Mouse (Mus musculus): Measurements from ENCODE around the gene Arl6ip4. TPM values are rescaled to one million over a fixed set of nuclear protein-coding genes. Genes with fewer than 3 reads are reported as not detected.

The Arl6ip4 gene
- polyA plus RNA-seq, 1 experiment from 2014 or later = 87.7 TPM

- H3K36me3 ChIP-seq = peaks cover 18% of the 10 kb centered on the region
- H3K4me2 ChIP-seq = no peak overlapping the region
- WGBS = 94% methylated on average over 24 of the region's 24 CpGs
- no peak for ATAC-seq (ENCODE audit: low FRiP score)
- H3K9ac ChIP-seq (replicated peaks) = no peak overlapping the region
- H3K4me1 ChIP-seq = peaks cover 63% of the 10 kb centered on the region
- no peak overlapping the region for H3K4me3 ChIP-seq (replicated peaks)
- H3K27ac ChIP-seq (replicated peaks) = no peak overlapping the region
- H3K27me3 ChIP-seq (replicated peaks) = no peaks in the 10 kb centered on the region
- no peaks in the 10 kb centered on the region for H3K9me3 ChIP-seq (replicated peaks)
Measured at GRCm38 (mm10) chr5:124114276-124115025, 1.4 kb upstream of the Arl6ip4 start.

GRCm38 (mm10) chr5:124115531-124115930, 358 bp upstream of the Arl6ip4 start:
- Histone ChIP-seq H3K9ac (replicated peaks) (peak overlapping the region; percentile 92), H3K4me1 (peaks cover 63% of the 10 kb centered on the region), H3K4me3 (replicated peaks) (peak overlapping the region; percentile 69), H3K27ac (replicated peaks) (peak overlapping the region; percentile 83), H3K4me2 (peak overlapping the region; percentile 97), H3K9me3 (replicated peaks) (no peaks in the 10 kb centered on the region), H3K36me3 (peaks cover 28% of the 10 kb centered on the region), H3K27me3 (replicated peaks) (no peaks in the 10 kb centered on the region)
- no peak for ATAC-seq (ENCODE audit: low FRiP score)
- 22% methylated on average over 7 of the region's 7 CpGs for WGBS

GRCm38 (mm10) chr5:124119204-124119603, 3.3 kb downstream of the Arl6ip4 start:
- Histone ChIP-seq H3K9me3 (replicated peaks) (no peaks in the 10 kb centered on the region), H3K4me2 (no peak overlapping the region), H3K36me3 (peaks cover 62% of the 10 kb centered on the region), H3K27me3 (replicated peaks) (no peaks in the 10 kb centered on the region), H3K27ac (replicated peaks) (no peak overlapping the region), H3K4me3 (replicated peaks) (no peak overlapping the region), H3K9ac (replicated peaks) (no peak overlapping the region), H3K4me1 (peaks cover 40% of the 10 kb centered on the region)
- ATAC-seq (ENCODE audit: low FRiP score) = no peak
- WGBS = 77% methylated on average over 5 of the region's 5 CpGs

- H3K4me1 ChIP-seq = peaks cover 20% of the 10 kb centered on the region
- no peak overlapping the region for H3K4me2 ChIP-seq
- H3K9me3 ChIP-seq (replicated peaks) = no peaks in the 10 kb centered on the region
- no peaks in the 10 kb centered on the region for H3K27me3 ChIP-seq (replicated peaks)
- no peak overlapping the region for H3K4me3 ChIP-seq (replicated peaks)
- peaks cover 86% of the 10 kb centered on the region for H3K36me3 ChIP-seq
- H3K27ac ChIP-seq (replicated peaks) = no peak overlapping the region
- 92% methylated on average over 18 of the region's 18 CpGs for WGBS
- H3K9ac ChIP-seq (replicated peaks) = no peak overlapping the region
- no peak for ATAC-seq (ENCODE audit: low FRiP score)
Measured at GRCm38 (mm10) chr5:124122357-124122756, 6.5 kb downstream of the Arl6ip4 start.

- H3K9ac ChIP-seq (replicated peaks) = no peak overlapping the region
- WGBS = 93% methylated on average over 11 of the region's 11 CpGs
- H3K27me3 ChIP-seq (replicated peaks) = no peaks in the 10 kb centered on the region
- H3K27ac ChIP-seq (replicated peaks) = no peak overlapping the region
- no peak for ATAC-seq (ENCODE audit: low FRiP score)
- H3K36me3 ChIP-seq = peaks cover 86% of the 10 kb centered on the region
- H3K4me1 ChIP-seq = no peaks in the 10 kb centered on the region
- no peak overlapping the region for H3K4me3 ChIP-seq (replicated peaks)
- no peak overlapping the region for H3K4me2 ChIP-seq
- no peaks in the 10 kb centered on the region for H3K9me3 ChIP-seq (replicated peaks)
Measured at GRCm38 (mm10) chr5:124125093-124125492, 9.2 kb downstream of the Arl6ip4 start.

GRCm38 (mm10) chr5:124134261-124134660, 18.4 kb downstream of the Arl6ip4 start:
- no peak overlapping the region for H3K4me3 ChIP-seq (replicated peaks)
- H3K9me3 ChIP-seq (replicated peaks) = no peaks in the 10 kb centered on the region
- H3K4me1 ChIP-seq = peaks cover 5% of the 10 kb centered on the region; the same call in 1 of the 2 replicates
- H3K36me3 ChIP-seq = peaks cover 63% of the 10 kb centered on the region
- H3K4me2 ChIP-seq = no peak overlapping the region
- no peaks in the 10 kb centered on the region for H3K27me3 ChIP-seq (replicated peaks)
- no peak overlapping the region for H3K27ac ChIP-seq (replicated peaks)
- WGBS = 90% methylated on average over 5 of the region's 5 CpGs
- ATAC-seq (ENCODE audit: low FRiP score) = no peak
- no peak overlapping the region for H3K9ac ChIP-seq (replicated peaks)

- 70% methylated on average over 7 of the region's 7 CpGs for WGBS
- Histone ChIP-seq H3K27ac (replicated peaks) (no peak overlapping the region), H3K36me3 (peaks cover 46% of the 10 kb centered on the region), H3K4me2 (no peak overlapping the region), H3K9ac (replicated peaks) (no peak overlapping the region), H3K9me3 (replicated peaks) (no peaks in the 10 kb centered on the region), H3K4me1 (peaks cover 5% of the 10 kb centered on the region; the same call in 1 of the 2 replicates), H3K27me3 (replicated peaks) (no peaks in the 10 kb centered on the region), H3K4me3 (replicated peaks) (no peak overlapping the region)
- no peak for ATAC-seq (ENCODE audit: low FRiP score)
Measured at GRCm38 (mm10) chr5:124138066-124138465, 22.2 kb downstream of the Arl6ip4 start.

GRCm38 (mm10) chr5:124149028-124149427, 33.1 kb downstream of the Arl6ip4 start:
- WGBS = 61% methylated on average over 5 of the region's 5 CpGs
- Histone ChIP-seq H3K4me1 (no peaks in the 10 kb centered on the region), H3K36me3 (peaks cover 19% of the 10 kb centered on the region), H3K27ac (replicated peaks) (no peak overlapping the region), H3K9me3 (replicated peaks) (no peaks in the 10 kb centered on the region), H3K4me3 (replicated peaks) (no peak overlapping the region), H3K9ac (replicated peaks) (no peak overlapping the region), H3K27me3 (replicated peaks) (no peaks in the 10 kb centered on the region), H3K4me2 (no peak overlapping the region)
- no peak for ATAC-seq (ENCODE audit: low FRiP score)

- no peaks in the 10 kb centered on the region for H3K9me3 ChIP-seq (replicated peaks)
- H3K27me3 ChIP-seq (replicated peaks) = no peaks in the 10 kb centered on the region
- H3K36me3 ChIP-seq = peaks cover 19% of the 10 kb centered on the region
- H3K27ac ChIP-seq (replicated peaks) = no peak overlapping the region
- no peak for ATAC-seq (ENCODE audit: low FRiP score)
- H3K4me1 ChIP-seq = no peaks in the 10 kb centered on the region
- no peak overlapping the region for H3K9ac ChIP-seq (replicated peaks)
- no peak overlapping the region for H3K4me3 ChIP-seq (replicated peaks)
- H3K4me2 ChIP-seq = no peak overlapping the region
- 77% methylated on average over 7 of the region's 7 CpGs for WGBS
Measured at GRCm38 (mm10) chr5:124150895-124151294, 35.0 kb downstream of the Arl6ip4 start.

- H3K4me3 ChIP-seq (replicated peaks) = no peak overlapping the region
- no peak overlapping the region for H3K9ac ChIP-seq (replicated peaks)
- no peaks in the 10 kb centered on the region for H3K4me1 ChIP-seq
- ATAC-seq (ENCODE audit: low FRiP score) = no peak
- H3K36me3 ChIP-seq = peaks cover 13% of the 10 kb centered on the region
- 93% methylated on average over 4 of the region's 4 CpGs for WGBS
- no peaks in the 10 kb centered on the region for H3K27me3 ChIP-seq (replicated peaks)
- H3K27ac ChIP-seq (replicated peaks) = no peak overlapping the region
- no peaks in the 10 kb centered on the region for H3K9me3 ChIP-seq (replicated peaks)
- no peak overlapping the region for H3K4me2 ChIP-seq
Measured at GRCm38 (mm10) chr5:124152734-124153133, 36.8 kb downstream of the Arl6ip4 start.

- Histone ChIP-seq H3K9me3 (replicated peaks) (no peaks in the 10 kb centered on the region), H3K4me3 (replicated peaks) (no peak overlapping the region), H3K27ac (replicated peaks) (no peak overlapping the region), H3K36me3 (peaks cover 12% of the 10 kb centered on the region), H3K27me3 (replicated peaks) (no peaks in the 10 kb centered on the region), H3K4me1 (no peaks in the 10 kb centered on the region), H3K9ac (replicated peaks) (no peak overlapping the region), H3K4me2 (no peak overlapping the region)
- no peak for ATAC-seq (ENCODE audit: low FRiP score)
- 75% methylated on average over 5 of the region's 5 CpGs for whole genome bisulfite sequencing
Measured at GRCm38 (mm10) chr5:124155943-124156342, 40.1 kb downstream of the Arl6ip4 start.

GRCm38 (mm10) chr5:124158305-124158704, 42.4 kb downstream of the Arl6ip4 start:
- Histone ChIP-seq H3K9me3 (replicated peaks) (no peaks in the 10 kb centered on the region), H3K4me3 (replicated peaks) (no peak overlapping the region), H3K4me1 (peaks cover 16% of the 10 kb centered on the region), H3K9ac (replicated peaks) (no peak overlapping the region), H3K4me2 (no peak overlapping the region), H3K27ac (replicated peaks) (no peak overlapping the region), H3K27me3 (replicated peaks) (no peaks in the 10 kb centered on the region), H3K36me3 (no peaks in the 10 kb centered on the region)
- WGBS = 69% methylated on average over 4 of the region's 4 CpGs
- ATAC-seq (ENCODE audit: low FRiP score) = no peak
